Mouse (Mus musculus): ENCODE measurements around the gene Lsm4. TPM values are rescaled to one million over a fixed set of nuclear protein-coding genes. Genes with fewer than 3 reads are reported as not detected.

The Lsm4 gene
- not detected for polyA plus RNA-seq (2014; fragmentation: Illumina TruSeq; extraction: RNeasy Lipid Tissue Mini Kit (QIAGEN cat#74804))

GRCm38 (mm10) chr8:70673079-70673856, at the start of gene Lsm4:
Gene Lsm4 (plus strand): TSS chr8:70673248.

GRCm38 (mm10) chr8:70632346-70632892, 40.6 kb upstream of the Lsm4 start, which contains the start of gene Gdf15:
Gene Gdf15 (minus strand): TSS chr8:70632456.

GRCm38 (mm10) chr8:70660273-70660725, 12.7 kb upstream of the Lsm4 start, which contains the start of gene Pgpep1:
Gene Pgpep1 (minus strand): TSS chr8:70660388.

GRCm38 (mm10) chr8:70698310-70699109, 25.5 kb downstream of the Lsm4 start, which contains the start of gene Jund:
Gene Jund (plus strand): TSS chr8:70698949.

GRCm38 (mm10) chr8:70703287-70703686, 30.2 kb downstream of the Lsm4 start, which contains the start of gene Iqcn:
Gene Iqcn (plus strand): TSS chr8:70703457.

GRCm38 (mm10) chr8:70718297-70718696, 45.2 kb downstream of the Lsm4 start, which contains the start of gene Gm3336:
Gene Gm3336 (plus strand): TSS chr8:70718543.

GRCm38 (mm10) chr8:70723486-70724210, 50.6 kb downstream of the Lsm4 start, which contains the start of gene Pde4c:
Gene Pde4c (plus strand): TSS chr8:70723720.

Other genes starting within 250 kb of the Lsm4 start
- gene Crtc1, start 233.7 kb upstream of the Lsm4 start, polyA plus RNA-seq (2014; fragmentation: Illumina TruSeq; extraction: RNeasy Lipid Tissue Mini Kit (QIAGEN cat#74804)): 1.8 TPM
- 3.4 TPM for gene Klhl26, start 196.3 kb upstream of the Lsm4 start, polyA plus RNA-seq (2014; fragmentation: Illumina TruSeq; extraction: RNeasy Lipid Tissue Mini Kit (QIAGEN cat#74804))
- gene Tmem59l, start 185.9 kb upstream of the Lsm4 start, polyA plus RNA-seq (2014; fragmentation: Illumina TruSeq; extraction: RNeasy Lipid Tissue Mini Kit (QIAGEN cat#74804)): not detected
- not detected for gene Crlf1, start 180.1 kb upstream of the Lsm4 start, polyA plus RNA-seq (2014; fragmentation: Illumina TruSeq; extraction: RNeasy Lipid Tissue Mini Kit (QIAGEN cat#74804))
- gene Rex1bd, start 166.5 kb upstream of the Lsm4 start, polyA plus RNA-seq (2014; fragmentation: Illumina TruSeq; extraction: RNeasy Lipid Tissue Mini Kit (QIAGEN cat#74804)): 1.3 TPM
- 1.5 TPM for gene Uba52, start 162.4 kb upstream of the Lsm4 start, polyA plus RNA-seq (2014; fragmentation: Illumina TruSeq; extraction: RNeasy Lipid Tissue Mini Kit (QIAGEN cat#74804))
- gene Fkbp8, start 145.5 kb upstream of the Lsm4 start, polyA plus RNA-seq (2014; fragmentation: Illumina TruSeq; extraction: RNeasy Lipid Tissue Mini Kit (QIAGEN cat#74804)): 1.2 TPM
- 8.4 TPM for gene Kxd1, start 145.3 kb upstream of the Lsm4 start, polyA plus RNA-seq (2014; fragmentation: Illumina TruSeq; extraction: RNeasy Lipid Tissue Mini Kit (QIAGEN cat#74804))
- gene Ell, start 133.8 kb upstream of the Lsm4 start, polyA plus RNA-seq (2014; fragmentation: Illumina TruSeq; extraction: RNeasy Lipid Tissue Mini Kit (QIAGEN cat#74804)): 0.74 TPM
- 0.29 TPM for gene Isyna1, start 78.9 kb upstream of the Lsm4 start, polyA plus RNA-seq (2014; fragmentation: Illumina TruSeq; extraction: RNeasy Lipid Tissue Mini Kit (QIAGEN cat#74804))
- not detected for gene Ssbp4, start 64.4 kb upstream of the Lsm4 start, polyA plus RNA-seq (2014; fragmentation: Illumina TruSeq; extraction: RNeasy Lipid Tissue Mini Kit (QIAGEN cat#74804))
- gene Lrrc25, start 57.1 kb upstream of the Lsm4 start, polyA plus RNA-seq (2014; fragmentation: Illumina TruSeq; extraction: RNeasy Lipid Tissue Mini Kit (QIAGEN cat#74804)): not detected
- not detected for gene Gdf15, start 40.8 kb upstream of the Lsm4 start, polyA plus RNA-seq (2014; fragmentation: Illumina TruSeq; extraction: RNeasy Lipid Tissue Mini Kit (QIAGEN cat#74804))
- gene Pgpep1, start 12.9 kb upstream of the Lsm4 start, polyA plus RNA-seq (2014; fragmentation: Illumina TruSeq; extraction: RNeasy Lipid Tissue Mini Kit (QIAGEN cat#74804)): 17.5 TPM
- gene Jund, start 25.7 kb downstream of the Lsm4 start, polyA plus RNA-seq (2014; fragmentation: Illumina TruSeq; extraction: RNeasy Lipid Tissue Mini Kit (QIAGEN cat#74804)): 20.4 TPM
- gene Iqcn, start 30.2 kb downstream of the Lsm4 start, polyA plus RNA-seq (2014; fragmentation: Illumina TruSeq; extraction: RNeasy Lipid Tissue Mini Kit (QIAGEN cat#74804)): not detected
- not detected for gene Gm3336, start 45.3 kb downstream of the Lsm4 start, polyA plus RNA-seq (2014; fragmentation: Illumina TruSeq; extraction: RNeasy Lipid Tissue Mini Kit (QIAGEN cat#74804))
- not detected for gene Pde4c, start 50.5 kb downstream of the Lsm4 start, polyA plus RNA-seq (2014; fragmentation: Illumina TruSeq; extraction: RNeasy Lipid Tissue Mini Kit (QIAGEN cat#74804))
- gene Rab3a, start 81.4 kb downstream of the Lsm4 start, polyA plus RNA-seq (2014; fragmentation: Illumina TruSeq; extraction: RNeasy Lipid Tissue Mini Kit (QIAGEN cat#74804)): 2.5 TPM
- not detected for gene Mpv17l2, start 87.7 kb downstream of the Lsm4 start, polyA plus RNA-seq (2014; fragmentation: Illumina TruSeq; extraction: RNeasy Lipid Tissue Mini Kit (QIAGEN cat#74804))
- gene Pik3r2, start 103.5 kb downstream of the Lsm4 start, polyA plus RNA-seq (2014; fragmentation: Illumina TruSeq; extraction: RNeasy Lipid Tissue Mini Kit (QIAGEN cat#74804)): 1.7 TPM
- gene Mast3, start 131.8 kb downstream of the Lsm4 start, polyA plus RNA-seq (2014; fragmentation: Illumina TruSeq; extraction: RNeasy Lipid Tissue Mini Kit (QIAGEN cat#74804)): 2.1 TPM
- gene Il12rb1, start 135.2 kb downstream of the Lsm4 start, polyA plus RNA-seq (2014; fragmentation: Illumina TruSeq; extraction: RNeasy Lipid Tissue Mini Kit (QIAGEN cat#74804)): not detected
- gene Arrdc2, start 166.5 kb downstream of the Lsm4 start, polyA plus RNA-seq (2014; fragmentation: Illumina TruSeq; extraction: RNeasy Lipid Tissue Mini Kit (QIAGEN cat#74804)): 1.1 TPM
- gene Kcnn1, start 190.0 kb downstream of the Lsm4 start, polyA plus RNA-seq (2014; fragmentation: Illumina TruSeq; extraction: RNeasy Lipid Tissue Mini Kit (QIAGEN cat#74804)): 0.26 TPM
- gene Ccdc124, start 200.7 kb downstream of the Lsm4 start, polyA plus RNA-seq (2014; fragmentation: Illumina TruSeq; extraction: RNeasy Lipid Tissue Mini Kit (QIAGEN cat#74804)): not detected
- gene Slc5a5, start 219.5 kb downstream of the Lsm4 start, polyA plus RNA-seq (2014; fragmentation: Illumina TruSeq; extraction: RNeasy Lipid Tissue Mini Kit (QIAGEN cat#74804)): not detected
- gene Rpl18a, start 224.2 kb downstream of the Lsm4 start, polyA plus RNA-seq (2014; fragmentation: Illumina TruSeq; extraction: RNeasy Lipid Tissue Mini Kit (QIAGEN cat#74804)): 39.0 TPM
- gene Map1s, start 232.7 kb downstream of the Lsm4 start, polyA plus RNA-seq (2014; fragmentation: Illumina TruSeq; extraction: RNeasy Lipid Tissue Mini Kit (QIAGEN cat#74804)): 2.4 TPM